Mouse (Mus musculus) heart, adult 2 months (tissue): ENCODE measurements around the gene Icmt. TPM values are rescaled to one million over a fixed set of nuclear protein-coding genes. Genes with fewer than 3 reads are reported as not detected.
A peak's percentile ranks its signal among the peaks of the same experiment; 100 is the strongest.

Experiments
- DNase-seq, 2 experiments: peaks; one replicate each; pipeline ENCODE4 v3.0.0; 2021
- H3K27ac ChIP-seq: fragments of 200-600 bp; 2 replicates; pipeline ENCODE4 v1.8.1; 2022
- H3K27me3 ChIP-seq: fragments of 200-500 bp; 2 replicates; pipeline ENCODE4 v1.6.1; 2012; ENCODE audit warnings: mild to moderate bottlenecking, low read length, inconsistent platforms, mixed read lengths; ENCODE audit not compliant: control insufficient read depth, insufficient read depth
- H3K36me3 ChIP-seq: fragments of 200-500 bp; 2 replicates; pipeline ENCODE4 v1.6.1; 2012; ENCODE audit warnings: low read length, inconsistent platforms; ENCODE audit not compliant: control insufficient read depth, insufficient read depth
- H3K4me1 ChIP-seq: fragments of 200-500 bp; 2 replicates; pipeline ENCODE4 v1.6.1; 2011; ENCODE audit warnings: low read length; ENCODE audit not compliant: control insufficient read depth, insufficient read depth
- H3K4me3 ChIP-seq: fragments of 200-600 bp; 2 replicates; pipeline ENCODE4 v1.8.1; 2022
- H3K79me2 ChIP-seq: fragments of 200-500 bp; replicated peaks from 2 replicates; pipeline ENCODE4 v1.6.1; 2012; ENCODE audit warnings: mild to moderate bottlenecking, inconsistent platforms, low read length, moderate library complexity, mixed read lengths; ENCODE audit not compliant: control insufficient read depth, insufficient read depth
- H3K9ac ChIP-seq: fragments of 200-500 bp; 2 replicates; pipeline ENCODE4 v1.6.1; 2012; ENCODE audit warnings: low read depth, mild to moderate bottlenecking, control low read depth, inconsistent platforms, low read length, mixed read lengths
- CTCF ChIP-seq: fragments of 200-600 bp; IDR thresholded peaks from 2 replicates; pipeline ENCODE4 v1.8.1; 2022; ENCODE audit warnings: antibody characterized with exemption, mild to moderate bottlenecking, moderate library complexity
- EP300 ChIP-seq: fragments of 200-500 bp; IDR thresholded peaks from 2 replicates; pipeline ENCODE4 v1.6.1; 2011; ENCODE audit warnings: low read depth, low read length, control low read depth; ENCODE audit not compliant: insufficient read depth
- POLR2A ChIP-seq: fragments of 200-500 bp; IDR thresholded peaks from 2 replicates; pipeline ENCODE4 v1.6.1; 2011; ENCODE audit warnings: mild to moderate bottlenecking, low read depth, low read length, control low read depth; ENCODE audit not compliant: insufficient read depth
- WGBS: fragments of 180-500 bp; shearing (Covaris S2); methylation state at CpG from one replicate; pipeline ENCODE4 v1.1.7; 2018; 5-methylcytosine and 5-hydroxymethylcytosine counted together
- intact Hi-C: fragments of 180-260 bp; cut with DNase I; formaldehyde crosslinking; loops from one replicate; pipeline ENCODE4 v1.15.1; 2025
- polyA plus RNA-seq: library from polyadenylated mRNA; depleted of rRNA; stranded (reverse); fragments of >200 nt; gene quantifications from 2 replicates; pipeline ENCODE4 v1.2.3, GENCODE M21; 2012
- total RNA-seq, 2 experiments: library from RNA; stranded (reverse); gene quantifications; 2 replicates each; pipeline ENCODE4 v1.2.3; 2021

Icmt gene
- total and polyA plus RNA-seq, 3 experiments: 17.7 to 28.2 (median 26.4) TPM

GRCm38 (mm10) chr4:152318517-152319234 lies 21.6 kb downstream of the Icmt start, which contains the start of gene Rnf207:
Gene Rnf207, minus strand, starts transcription at chr4:152318993.
- peak; percentile 84; the same call in 1 of the 2 replicates for TF ChIP-seq POLR2A
- 0 out of 2 replicates have a peak, but pooled peaks have one; percentile 41 for TF ChIP-seq EP300
- peak; percentile 76 for TF ChIP-seq CTCF
- H3K79me2 ChIP-seq: no peaks in the 10 kb centered on the region
- peak; percentile 73 to 74 for DNase-seq
- intact Hi-C loops: loop anchor here (2.0 kb wide), 1 partner anchor 22 kb away; the partner anchor contains the start of gene Icmt
- H3K4me3 ChIP-seq: peak within 1 kb of the TSS; percentile 38
- H3K36me3 ChIP-seq: no peaks in the 10 kb centered on the region
- peak within 1 kb of the TSS; percentile 66 for H3K9ac ChIP-seq
- H3K27ac ChIP-seq: peak within 1 kb of the TSS; percentile 85
- no peaks in the 10 kb centered on the region for H3K4me1 ChIP-seq
- no peaks in the 10 kb centered on the region; the same call in 1 of the 2 replicates for H3K27me3 ChIP-seq
- 2% methylated on average over 26 of the region's 26 CpGs for WGBS

DNA sequence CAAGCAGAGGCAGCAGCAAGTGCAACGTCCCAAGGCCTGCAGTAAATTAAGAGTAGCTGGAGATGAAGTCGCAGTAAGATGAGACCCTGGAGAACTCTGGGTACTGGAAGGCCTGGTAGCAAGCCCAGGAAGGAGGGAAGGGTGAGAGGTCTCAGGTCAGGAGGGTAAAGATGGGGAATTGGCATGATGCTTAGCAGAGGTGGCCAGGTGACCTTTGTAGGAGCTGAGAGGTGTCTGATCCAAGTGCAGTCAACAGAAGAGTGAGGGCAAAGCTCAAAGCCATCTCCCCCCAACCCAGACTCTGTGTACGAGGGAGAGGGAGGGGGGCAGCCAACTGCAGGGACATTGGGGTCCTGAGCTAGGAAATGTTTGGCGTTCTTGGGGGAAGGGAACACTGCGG lies 24.4 kb downstream of the Icmt start:
- TF ChIP-seq CTCF: no peak
- TF ChIP-seq EP300: no peak
- no peak for TF ChIP-seq POLR2A
- peaks cover 3% of the 10 kb centered on the region; the same call in 1 of the 2 replicates for H3K79me2 ChIP-seq
- no peak overlapping the region for H3K9ac ChIP-seq
- no peaks in the 10 kb centered on the region for H3K4me1 ChIP-seq
- H3K36me3 ChIP-seq: no peaks in the 10 kb centered on the region
- intact Hi-C loops: no loop called here
- H3K27me3 ChIP-seq: no peaks in the 10 kb centered on the region
- no peak overlapping the region for H3K27ac ChIP-seq
- no peak overlapping the region for H3K4me3 ChIP-seq
- no peak for DNase-seq
- 61% methylated on average over 5 of the region's 5 CpGs for WGBS

DNA sequence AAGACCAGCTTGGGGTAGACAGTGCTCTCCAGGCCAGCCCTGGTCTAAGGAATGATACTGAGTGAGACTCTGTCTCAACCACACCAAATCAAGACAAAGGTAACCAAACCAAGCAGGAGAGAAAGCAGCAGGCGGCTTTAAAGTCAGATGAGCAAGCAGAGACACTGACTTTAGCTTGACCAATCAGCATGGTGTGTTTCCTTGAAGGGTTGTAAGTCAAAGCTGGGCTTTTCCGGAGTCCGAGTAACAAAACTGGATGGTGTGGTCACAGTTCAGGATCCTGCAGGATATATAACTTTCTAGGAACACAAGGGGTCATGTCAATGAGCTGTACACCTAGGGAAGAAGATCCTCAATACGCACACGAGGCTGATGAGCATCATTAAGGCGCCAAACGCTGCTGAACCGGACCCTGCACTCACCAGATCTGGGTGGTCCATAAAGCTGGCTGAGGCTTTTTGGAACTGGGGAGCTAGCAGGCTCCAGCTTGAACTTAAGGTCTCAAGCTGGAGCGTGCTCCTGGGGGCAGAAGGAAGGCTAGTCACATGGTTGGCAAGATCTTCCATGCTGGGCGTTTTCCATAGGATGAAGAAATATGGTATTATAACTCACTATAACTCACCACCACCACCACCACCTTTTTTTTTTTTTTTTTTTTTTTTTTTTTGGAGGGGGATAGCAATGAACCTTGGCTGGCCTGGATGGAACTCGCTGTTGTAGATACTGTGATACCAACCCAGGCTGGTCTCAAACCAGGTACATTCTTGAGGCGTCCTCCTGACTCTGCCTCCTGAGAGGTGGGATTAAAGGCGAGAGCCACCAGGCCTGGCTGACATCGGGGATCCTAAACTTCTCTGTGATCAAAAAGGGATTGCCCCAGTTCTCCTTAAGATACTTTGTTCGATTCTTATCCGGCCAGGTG lies 27.9 kb downstream of the Icmt start:
- DNase-seq: no peak
- 46% methylated on average over 16 of the region's 16 CpGs for WGBS
- Histone ChIP-seq H3K4me1 (peaks cover 2% of the 10 kb centered on the region), H3K27me3 (no peaks in the 10 kb centered on the region), H3K79me2 (peaks cover 3% of the 10 kb centered on the region; the same call in 1 of the 2 replicates), H3K9ac (peak overlapping the region; percentile 24), H3K27ac (peak overlapping the region; percentile 93), H3K36me3 (no peaks in the 10 kb centered on the region), H3K4me3 (peak overlapping the region; percentile 95)
- TF ChIP-seq EP300: no peak
- TF ChIP-seq POLR2A: no peak
- no peak for TF ChIP-seq CTCF
- intact Hi-C loops: loop anchor here (5.0 kb wide), 2 partner anchors 152 to 153 kb away; partner anchors contain the start of genes Kcnab2 and Nphp4

GRCm38 (mm10) chr4:152325574-152326411 lies 28.8 kb downstream of the Icmt start, which contains the start of gene Rpl22:
Gene Rpl22, plus strand, starts transcription at chr4:152325742.
- peak; percentile 77 for TF ChIP-seq POLR2A
- peak; percentile 40 for TF ChIP-seq CTCF
- peak; percentile 94 for TF ChIP-seq EP300
- DNase-seq: peak; percentile 92 to 96
- Histone ChIP-seq H3K36me3 (no peaks in the 10 kb centered on the region), H3K4me1 (peaks cover 2% of the 10 kb centered on the region), H3K4me3 (peak within 1 kb of the TSS; percentile 95), H3K79me2 (peaks cover 3% of the 10 kb centered on the region; the same call in 1 of the 2 replicates), H3K27me3 (no peaks in the 10 kb centered on the region), H3K9ac (peak within 1 kb of the TSS; percentile 86), H3K27ac (peak within 1 kb of the TSS; percentile 93)
- under 1% methylated on average over 70 of the region's 70 CpGs for WGBS
- intact Hi-C loops: loop anchor here (5.0 kb wide), 2 partner anchors 152 to 153 kb away; partner anchors contain the start of genes Kcnab2 and Nphp4

GRCm38 (mm10) chr4:152326543-152326942 lies 29.5 kb downstream of the Icmt start:
- intact Hi-C loops: loop anchor here (5.0 kb wide), 2 partner anchors 151 to 154 kb away; partner anchors contain the start of genes Kcnab2 and Nphp4
- H3K4me1 ChIP-seq: peaks cover 2% of the 10 kb centered on the region
- H3K36me3 ChIP-seq: no peaks in the 10 kb centered on the region
- no peak overlapping the region; the same call in 1 of the 2 replicates for H3K27ac ChIP-seq
- peak overlapping the region; percentile 86 for H3K9ac ChIP-seq
- peak overlapping the region; percentile 95 for H3K4me3 ChIP-seq
- no peaks in the 10 kb centered on the region for H3K27me3 ChIP-seq
- WGBS: 3% methylated on average over 11 of the region's 11 CpGs
- no peak for DNase-seq
- TF ChIP-seq EP300: no peak
- no peak for TF ChIP-seq POLR2A
- no peak for TF ChIP-seq CTCF
- peaks cover 3% of the 10 kb centered on the region; the same call in 1 of the 2 replicates for H3K79me2 ChIP-seq
